Mouse (Mus musculus) 3134 (cell line): ENCODE measurements around the gene Fcgr4.
"Not testable (repeated sequence)": the region's sequence is repeated elsewhere in the genome, so short reads cannot be mapped to it uniquely, and the experiment has no call there.

Experiments used
- DNase-seq: peaks from one replicate; pipeline ENCODE4 v3.0.0-alpha.2; 2011; ENCODE audit warnings: low spot score; ENCODE audit not compliant: insufficient read length; ENCODE audit errors: extremely low read depth

Fcgr4 gene

GRCm38 (mm10) chr1:171018737-171019136 is at the start of gene Fcgr4:
TSS of gene Fcgr4 (plus strand) at chr1:171018920.
- DNase-seq: no peak

GRCm38 (mm10) chr1:170972494-170972893 is 46.2 kb upstream of the Fcgr4 start:
- no peak for DNase-seq

GRCm38 (mm10) chr1:170972936-170973335 is 45.8 kb upstream of the Fcgr4 start:
- DNase-seq: no peak

- DNase-seq: no peak
These were observed 44.5 kb upstream of the Fcgr4 start for GRCm38 (mm10) chr1:170974171-170974570.

- no peak for DNase-seq
These were observed 44.0 kb upstream of the Fcgr4 start for GRCm38 (mm10) chr1:170974736-170975135.

- not testable (repeated sequence) for DNase-seq
These were observed 43.4 kb upstream of the Fcgr4 start for GRCm38 (mm10) chr1:170975350-170975749.

GRCm38 (mm10) chr1:170975751-170976161 is 43.0 kb upstream of the Fcgr4 start:
- no peak for DNase-seq

- no peak for DNase-seq
These were observed 42.3 kb upstream of the Fcgr4 start, which contains the start of gene Fcgr2b for GRCm38 (mm10) chr1:170976447-170976846. TSS of gene Fcgr2b (minus strand) at chr1:170976547.

- peak; percentile 43 for DNase-seq
These were observed 40.1 kb upstream of the Fcgr4 start for GRCm38 (mm10) chr1:170978601-170979000.

GRCm38 (mm10) chr1:170981679-170982078 is 37.0 kb upstream of the Fcgr4 start:
- not testable (repeated sequence) for DNase-seq

GRCm38 (mm10) chr1:170982301-170982700 is 36.4 kb upstream of the Fcgr4 start:
- no peak for DNase-seq

- DNase-seq: no peak
These were observed 35.7 kb upstream of the Fcgr4 start for GRCm38 (mm10) chr1:170983066-170983465.

GRCm38 (mm10) chr1:170985092-170985491 is 33.6 kb upstream of the Fcgr4 start:
- DNase-seq: no peak

- DNase-seq: no peak
These were observed 32.9 kb upstream of the Fcgr4 start for GRCm38 (mm10) chr1:170985861-170986260.

- no peak for DNase-seq
These were observed 29.1 kb upstream of the Fcgr4 start for GRCm38 (mm10) chr1:170989656-170990055.

- DNase-seq: no peak
These were observed 26.2 kb upstream of the Fcgr4 start for GRCm38 (mm10) chr1:170992550-170992949.

- no peak for DNase-seq
These were observed 22.7 kb upstream of the Fcgr4 start for GRCm38 (mm10) chr1:170996034-170996433.

- DNase-seq: no peak
These were observed 22.0 kb upstream of the Fcgr4 start for GRCm38 (mm10) chr1:170996753-170997152.

GRCm38 (mm10) chr1:170997756-170998655 is 20.7 kb upstream of the Fcgr4 start:
- DNase-seq: no peak

GRCm38 (mm10) chr1:170999811-171000210 is 18.9 kb upstream of the Fcgr4 start:
- no peak for DNase-seq

GRCm38 (mm10) chr1:171005081-171005480 is 13.6 kb upstream of the Fcgr4 start:
- no peak for DNase-seq

GRCm38 (mm10) chr1:171005586-171005985 is 13.1 kb upstream of the Fcgr4 start:
- no peak for DNase-seq
